Mouse (Mus musculus) heart, postnatal 14 days (tissue): ENCODE measurements around the gene Brd2. TPM values are rescaled to one million over a fixed set of nuclear protein-coding genes. Genes with fewer than 3 reads are reported as not detected.

ENCODE experiments used
- total RNA-seq, 2 experiments: library from RNA; stranded (reverse); gene quantifications; 2 replicates each; pipeline ENCODE4 v1.2.3; 2021

The Brd2 gene
- total RNA-seq, 2 experiments from 2014 or later: 93.2 to 99.4 TPM

Other genes starting within 250 kb of the Brd2 start
- not detected for gene Gm7029, start 248.8 kb downstream of the Brd2 start, total RNA-seq
- gene Kifc1, start 232.0 kb downstream of the Brd2 start, total RNA-seq: 1 to 10 TPM; 4.1 to 5.8 TPM
- not detected for gene Platr17, start 217.5 kb downstream of the Brd2 start, total RNA-seq
- 10 to 100 TPM; 11.3 to 13.7 TPM for gene Daxx, start 213.2 kb downstream of the Brd2 start, total RNA-seq
- 100 to 1,000 TPM in 1 of 2 experiments, 10 to 100 TPM in 1; 92.8 to 100 TPM for gene Tapbp, start 206.7 kb downstream of the Brd2 start, total RNA-seq
- 10 to 100 TPM; 16.8 to 20.3 TPM for gene Zbtb22, start 206.7 kb downstream of the Brd2 start, total RNA-seq
- 10 to 100 TPM; 54.7 to 58.6 TPM for gene Rgl2, start 193.1 kb downstream of the Brd2 start, total RNA-seq
- 10 to 100 TPM; 62.7 to 73.7 TPM for gene Pfdn6, start 182.3 kb downstream of the Brd2 start, total RNA-seq
- gene Wdr46, start 182.0 kb downstream of the Brd2 start, total RNA-seq: 10 to 100 TPM; 10.4 to 11.5 TPM
- gene B3galt4, start 171.1 kb downstream of the Brd2 start, total RNA-seq: 1 to 10 TPM; 2.2 to 2.9 TPM
- 10 to 100 TPM; 35.0 to 37.8 TPM for gene Vps52, start 166.8 kb downstream of the Brd2 start, total RNA-seq
- gene Rps18, start 166.6 kb downstream of the Brd2 start, total RNA-seq: 100 to 1,000 TPM; 417 to 479 TPM
- 10 to 100 TPM; 56.5 to 61.2 TPM for gene H2-K1, start 122.3 kb downstream of the Brd2 start, total RNA-seq
- 10 to 100 TPM; 12.2 to 14.6 TPM for gene Ring1, start 98.0 kb downstream of the Brd2 start, total RNA-seq
- 10 to 100 TPM; 80.6 to 88.2 TPM for gene H2-Ke6, start 94.6 kb downstream of the Brd2 start, total RNA-seq
- gene Slc39a7, start 91.0 kb downstream of the Brd2 start, total RNA-seq: 10 to 100 TPM; 63.2 to 63.3 TPM
- 10 to 100 TPM; 41.9 to 44.7 TPM for gene Rxrb, start 90.8 kb downstream of the Brd2 start, total RNA-seq
- 1 to 10 TPM; 1.5 to 2.7 TPM for gene Col11a2, start 83.2 kb downstream of the Brd2 start, total RNA-seq
- under 1 TPM; 0.33 to 0.54 TPM for gene H2-Oa, start 30.3 kb downstream of the Brd2 start, total RNA-seq
- gene H2-DMa, start 3.1 kb downstream of the Brd2 start, total RNA-seq: 1 to 10 TPM; 3.5 to 4.0 TPM
- gene H2-DMb2, start 20.7 kb upstream of the Brd2 start, total RNA-seq: 1 to 10 TPM in 1 of 2 experiments, under 1 TPM in 1; 0.96 to 1.6 TPM
- 1 to 10 TPM; 1.4 to 1.8 TPM for gene H2-DMb1, start 30.4 kb upstream of the Brd2 start, total RNA-seq
- 1 to 10 TPM; 5.4 to 5.5 TPM for gene Tap1, start 64.9 kb upstream of the Brd2 start, total RNA-seq
- gene Psmb9, start 65.1 kb upstream of the Brd2 start, total RNA-seq: 1 to 10 TPM; 6.5 to 7.2 TPM
- 10 to 100 TPM in 1 of 2 experiments, 1 to 10 TPM in 1; 8.9 to 13.0 TPM for gene Psmb8, start 75.1 kb upstream of the Brd2 start, total RNA-seq
- gene Tap2, start 80.9 kb upstream of the Brd2 start, total RNA-seq: 10 to 100 TPM; 18.9 to 20.7 TPM
- under 1 TPM; 0.88 TPM for gene H2-Ob, start 116.3 kb upstream of the Brd2 start, total RNA-seq
- 10 to 100 TPM in 1 of 2 experiments, 1 to 10 TPM in 1; 6.6 to 12.7 TPM for gene H2-Ab1, start 135.1 kb upstream of the Brd2 start, total RNA-seq
- 10 to 100 TPM in 1 of 2 experiments, 1 to 10 TPM in 1; 7.0 to 13.1 TPM for gene H2-Aa, start 165.2 kb upstream of the Brd2 start, total RNA-seq
- gene H2-Eb1, start 183.2 kb upstream of the Brd2 start, total RNA-seq: 10 to 100 TPM in 1 of 2 experiments, 1 to 10 TPM in 1; 5.8 to 11.8 TPM
- gene H2-Eb2, start 203.0 kb upstream of the Brd2 start, total RNA-seq: under 1 TPM in 1 of 2 experiments, not detected in 1; 0.10 TPM
- under 1 TPM; 0.27 to 0.33 TPM for gene Btnl2, start 232.2 kb upstream of the Brd2 start, total RNA-seq